Mouse (Mus musculus): ENCODE measurements around the gene Shd. TPM values are rescaled to one million over a fixed set of nuclear protein-coding genes. Genes with fewer than 3 reads are reported as not detected.

Shd gene
- polyA plus RNA-seq, 1 experiment: 1.6 TPM

- WGBS: 84% methylated on average over 10 of the region's 10 CpGs
- no peak for TF ChIP-seq POLR2A (IDR thresholded peaks at IDR 0.05; ENCODE audit: borderline replicate concordance, control insufficient read depth, low read depth, low read length)
- TF ChIP-seq CTCF (IDR thresholded peaks at IDR 0.05; ENCODE audit: control insufficient read depth, insufficient read depth, low read length): no peak
- Histone ChIP-seq H3K27ac (ENCODE audit: control insufficient read depth, insufficient read depth, low read depth, low read length, poor library complexity) (no peak overlapping the region), H3K4me3 (replicated peaks; ENCODE audit: control insufficient read depth, low read depth, low read length) (no peak overlapping the region), H3K4me1 (ENCODE audit: control insufficient read depth, insufficient read depth, low read length) (peaks cover 5% of the 10 kb centered on the region; the same call in 1 of the 2 replicates)
Measured at GRCm38 (mm10) chr17:56006956-56007355, 36.7 kb downstream of the Shd start.

GRCm38 (mm10) chr17:56007444-56008355 lies 37.4 kb downstream of the Shd start:
- 43% methylated on average over 14 of the region's 14 CpGs for WGBS

GRCm38 (mm10) chr17:56008356-56009087 lies 38.3 kb downstream of the Shd start:
- no peak for TF ChIP-seq CTCF (IDR thresholded peaks at IDR 0.05; ENCODE audit: control insufficient read depth, insufficient read depth, low read length)
- TF ChIP-seq POLR2A (IDR thresholded peaks at IDR 0.05; ENCODE audit: borderline replicate concordance, control insufficient read depth, low read depth, low read length): no peak
- WGBS: under 1% methylated on average over 21 of the region's 21 CpGs
- Histone ChIP-seq H3K4me3 (replicated peaks; ENCODE audit: control insufficient read depth, low read depth, low read length) (peak overlapping the region; percentile 69), H3K27ac (ENCODE audit: control insufficient read depth, insufficient read depth, low read depth, low read length, poor library complexity) (peak overlapping the region; percentile 59; the same call in 1 of the 2 replicates), H3K4me1 (ENCODE audit: control insufficient read depth, insufficient read depth, low read length) (peaks cover 3% of the 10 kb centered on the region; the same call in 1 of the 2 replicates)

More at GRCm38 (mm10) chr17:56007444-56008355, 37.4 kb downstream of the Shd start:
- peaks cover 5% of the 10 kb centered on the region; the same call in 1 of the 2 replicates for H3K4me1 ChIP-seq (ENCODE audit: control insufficient read depth, insufficient read depth, low read length)
- TF ChIP-seq CTCF (IDR thresholded peaks at IDR 0.05; ENCODE audit: control insufficient read depth, insufficient read depth, low read length): no peak
- H3K27ac ChIP-seq (ENCODE audit: control insufficient read depth, insufficient read depth, low read depth, low read length, poor library complexity): no peak overlapping the region
- H3K4me3 ChIP-seq (replicated peaks; ENCODE audit: control insufficient read depth, low read depth, low read length): no peak overlapping the region

DNA sequence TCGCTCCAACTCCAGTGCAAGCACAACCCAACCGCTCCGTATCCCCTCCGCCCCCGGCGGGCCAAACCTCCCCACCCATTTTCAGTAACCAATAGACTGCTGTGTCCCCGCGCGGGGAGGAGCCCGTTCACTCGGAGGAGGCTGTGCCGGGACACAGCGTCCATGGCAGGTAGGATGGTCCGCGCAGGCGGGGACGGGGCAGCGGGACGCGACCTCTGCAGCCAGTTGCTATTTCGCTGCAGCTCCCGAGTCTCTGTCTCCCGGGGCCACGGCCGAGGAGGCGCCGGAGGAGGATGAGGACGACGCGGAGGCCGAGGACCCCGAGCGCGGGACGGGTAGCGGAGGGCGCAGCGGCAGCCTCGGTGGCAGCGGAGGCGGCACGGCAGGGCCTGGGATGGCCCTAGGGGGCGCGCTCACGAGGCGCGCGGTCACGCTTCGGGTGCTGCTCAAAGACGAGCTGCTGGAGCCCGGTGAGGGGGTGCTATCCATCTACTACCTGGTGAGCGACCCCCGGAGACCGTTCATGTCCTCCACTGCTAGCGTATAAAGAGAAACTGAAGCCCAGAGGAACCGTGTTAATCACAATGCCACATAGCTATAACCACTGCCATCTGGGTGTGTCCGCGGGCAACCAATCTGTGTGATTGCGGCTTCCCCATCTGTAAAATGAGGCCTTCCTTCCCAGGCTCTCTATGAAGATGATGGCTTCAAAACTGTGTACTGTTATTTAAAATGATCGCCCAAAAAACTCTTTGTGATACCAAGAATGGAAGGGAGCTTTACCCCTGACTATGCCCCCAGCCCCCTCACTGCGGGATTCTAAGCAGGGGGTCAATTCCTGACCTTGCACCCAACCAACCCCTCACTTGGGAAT lies 39.1 kb downstream of the Shd start:
- peak overlapping the region; percentile 69 for H3K4me3 ChIP-seq (replicated peaks; ENCODE audit: control insufficient read depth, low read depth, low read length)
- H3K4me1 ChIP-seq (ENCODE audit: control insufficient read depth, insufficient read depth, low read length): peaks cover 3% of the 10 kb centered on the region; the same call in 1 of the 2 replicates
- TF ChIP-seq CTCF (IDR thresholded peaks at IDR 0.05; ENCODE audit: control insufficient read depth, insufficient read depth, low read length) (peak; percentile 16; the same call in 1 of the 2 replicates), POLR2A (IDR thresholded peaks at IDR 0.05; ENCODE audit: borderline replicate concordance, control insufficient read depth, low read depth, low read length) (peak; percentile 89; the same call in 1 of the 2 replicates)
- whole genome bisulfite sequencing: under 1% methylated on average over 62 of the region's 62 CpGs
- peak overlapping the region; percentile 59 for H3K27ac ChIP-seq (ENCODE audit: control insufficient read depth, insufficient read depth, low read depth, low read length, poor library complexity)

- 59% methylated on average over 2 of the region's 2 CpGs for WGBS
- H3K4me1 ChIP-seq (ENCODE audit: control insufficient read depth, insufficient read depth, low read length): peaks cover 3% of the 10 kb centered on the region; the same call in 1 of the 2 replicates
- no peak overlapping the region for H3K27ac ChIP-seq (ENCODE audit: control insufficient read depth, insufficient read depth, low read depth, low read length, poor library complexity)
- TF ChIP-seq CTCF (IDR thresholded peaks at IDR 0.05; ENCODE audit: control insufficient read depth, insufficient read depth, low read length): no peak
- no peak for TF ChIP-seq POLR2A (IDR thresholded peaks at IDR 0.05; ENCODE audit: borderline replicate concordance, control insufficient read depth, low read depth, low read length)
- peak overlapping the region; percentile 12 for H3K4me3 ChIP-seq (replicated peaks; ENCODE audit: control insufficient read depth, low read depth, low read length)
Measured at GRCm38 (mm10) chr17:56009962-56010240, 39.6 kb downstream of the Shd start.

GRCm38 (mm10) chr17:56010255-56010654 lies 40.0 kb downstream of the Shd start:
- TF ChIP-seq POLR2A (IDR thresholded peaks at IDR 0.05; ENCODE audit: borderline replicate concordance, control insufficient read depth, low read depth, low read length): no peak
- TF ChIP-seq CTCF (IDR thresholded peaks at IDR 0.05; ENCODE audit: control insufficient read depth, insufficient read depth, low read length): no peak
- 62% methylated on average over 14 of the region's 14 CpGs for WGBS
- no peak overlapping the region for H3K27ac ChIP-seq (ENCODE audit: control insufficient read depth, insufficient read depth, low read depth, low read length, poor library complexity)
- H3K4me3 ChIP-seq (replicated peaks; ENCODE audit: control insufficient read depth, low read depth, low read length): no peak overlapping the region
- peaks cover 3% of the 10 kb centered on the region; the same call in 1 of the 2 replicates for H3K4me1 ChIP-seq (ENCODE audit: control insufficient read depth, insufficient read depth, low read length)

DNA sequence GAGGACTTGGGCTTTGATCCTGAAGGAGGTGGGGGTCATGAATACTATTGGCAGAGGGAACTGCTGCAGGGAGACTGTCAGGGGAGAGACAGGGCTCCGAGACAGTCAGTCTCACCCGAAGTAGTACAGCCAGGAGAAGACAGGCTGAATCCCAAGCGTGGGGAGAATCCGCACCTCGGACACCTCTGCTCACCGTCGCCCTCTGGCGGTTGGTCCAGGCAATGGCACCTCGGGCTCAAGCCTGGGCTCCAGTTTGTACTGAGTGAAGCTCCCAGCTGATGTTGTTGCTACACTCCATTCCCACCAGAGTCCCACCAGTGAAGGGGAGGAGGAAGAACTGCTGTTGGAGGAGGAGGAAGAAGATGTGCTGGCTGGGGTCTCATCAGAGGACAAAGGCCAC lies 40.4 kb downstream of the Shd start:
- 0 out of 2 replicates have a peak, but pooled peaks have one; percentile 33 for TF ChIP-seq POLR2A (IDR thresholded peaks at IDR 0.05; ENCODE audit: borderline replicate concordance, control insufficient read depth, low read depth, low read length)
- peak; percentile 96 for TF ChIP-seq CTCF (IDR thresholded peaks at IDR 0.05; ENCODE audit: control insufficient read depth, insufficient read depth, low read length)
- no peak overlapping the region for H3K4me3 ChIP-seq (replicated peaks; ENCODE audit: control insufficient read depth, low read depth, low read length)
- 5% methylated on average over 9 of the region's 9 CpGs for WGBS
- H3K4me1 ChIP-seq (ENCODE audit: control insufficient read depth, insufficient read depth, low read length): peaks cover 3% of the 10 kb centered on the region; the same call in 1 of the 2 replicates
- H3K27ac ChIP-seq (ENCODE audit: control insufficient read depth, insufficient read depth, low read depth, low read length, poor library complexity): no peak overlapping the region
